Mouse (Mus musculus): ENCODE results near the gene Tnrc6a.

DNA sequence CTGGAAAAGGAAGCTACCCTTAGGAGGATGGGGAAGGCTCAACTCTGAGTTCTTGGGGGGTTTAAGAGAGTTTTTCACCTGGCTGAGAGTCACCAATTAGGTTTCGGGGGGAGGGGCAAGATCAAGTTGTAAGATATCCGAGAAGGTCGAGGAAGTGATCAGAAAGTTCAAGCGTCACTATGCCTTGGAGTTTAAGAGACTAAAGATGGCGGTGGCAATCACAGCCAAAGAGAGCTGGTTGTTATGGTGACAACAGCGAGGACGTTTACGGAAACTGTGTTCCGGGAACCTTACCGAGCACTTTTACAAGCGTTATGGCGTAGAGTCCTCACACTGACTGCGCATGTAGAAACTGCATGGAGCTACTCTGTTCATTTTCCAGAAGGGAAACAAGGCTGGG, 39.0 kb upstream of the Tnrc6a start:
- no peak for TF ChIP-seq IRF4 (IDR thresholded peaks at IDR 0.05; ENCODE audit: low read depth, low read length)
- no peak for TF ChIP-seq RAD21 (IDR thresholded peaks at IDR 0.05; ENCODE audit: low read depth, low read length)
- TF ChIP-seq POLR2A (IDR thresholded peaks at IDR 0.05; ENCODE audit: low read depth, low read length), result no peak
